Mouse (Mus musculus): ENCODE data around the gene Plin3. TPM values are rescaled to one million over a fixed set of nuclear protein-coding genes. Genes with fewer than 3 reads are reported as not detected.

Plin3 gene
- total RNA-seq, 2 experiments from 2014 or later, result 42.4 to 75.0 TPM

DNA sequence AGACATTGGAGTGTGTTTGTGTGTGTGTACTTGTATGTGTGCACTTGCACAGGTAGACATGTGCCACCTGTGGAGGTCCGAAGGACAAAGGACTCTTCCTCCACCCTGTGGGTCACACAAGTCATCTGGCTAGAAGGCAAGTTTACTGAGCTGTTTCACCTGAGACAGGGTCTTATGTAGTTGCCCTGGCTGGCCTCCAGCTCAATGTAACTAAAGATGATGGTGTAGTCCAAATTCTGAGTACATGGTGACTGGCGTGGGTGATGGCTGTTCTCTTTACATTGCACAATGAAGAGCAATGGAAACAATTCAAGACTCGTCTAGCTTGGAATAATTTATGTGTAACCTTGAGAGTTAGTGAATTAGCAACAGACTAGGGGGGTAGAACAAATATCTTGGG is 31.7 kb upstream of the Plin3 start:
- intact Hi-C loops (cut with DNase I), result no loop called here
- TF ChIP-seq CTCF (IDR thresholded peaks at IDR 0.05), result no peak
- no peak overlapping the region for H3K27ac ChIP-seq
- H3K4me3 ChIP-seq, result no peak overlapping the region
- DNase-seq, result no peak

DNA sequence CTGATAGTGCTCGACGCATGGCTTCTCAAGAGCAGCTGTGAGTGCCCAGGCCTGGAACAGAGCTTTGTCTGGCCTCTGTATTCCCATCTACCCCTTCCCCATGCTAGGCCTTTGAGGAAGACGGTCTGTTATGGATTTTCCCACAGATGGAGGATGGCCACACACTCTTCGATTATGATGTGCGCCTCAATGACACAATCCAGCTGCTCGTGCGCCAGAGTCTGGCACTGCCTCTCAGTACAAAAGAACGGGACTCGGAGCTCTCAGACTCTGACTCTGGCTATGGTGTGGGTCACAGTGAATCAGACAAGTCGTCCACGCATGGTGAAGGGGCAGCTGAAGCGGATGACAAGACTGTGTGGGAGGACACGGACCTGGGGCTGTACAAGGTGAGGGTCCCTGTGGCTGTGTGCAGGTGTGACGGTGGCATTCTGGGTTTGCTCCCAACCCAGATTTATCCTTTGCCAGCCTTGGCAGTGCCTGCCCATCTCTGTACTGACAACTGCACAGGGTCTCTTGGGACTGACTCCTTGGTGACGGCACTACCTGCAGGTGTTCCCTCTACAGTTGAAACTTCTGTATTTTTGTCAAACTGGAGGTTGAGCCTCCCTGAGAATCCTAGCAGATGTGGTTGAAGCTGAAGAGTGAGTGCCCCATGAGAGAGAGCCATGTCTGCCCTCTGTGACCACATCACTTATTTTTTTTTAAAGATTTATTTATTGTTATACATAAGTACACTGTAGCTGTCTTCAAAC is 16.7 kb upstream of the Plin3 start:
- DNase-seq, result no peak
- TF ChIP-seq CTCF (IDR thresholded peaks at IDR 0.05), result no peak
- no peak overlapping the region for H3K27ac ChIP-seq
- H3K4me3 ChIP-seq, result no peak overlapping the region
- intact Hi-C loops (cut with DNase I), result no loop called here

DNA sequence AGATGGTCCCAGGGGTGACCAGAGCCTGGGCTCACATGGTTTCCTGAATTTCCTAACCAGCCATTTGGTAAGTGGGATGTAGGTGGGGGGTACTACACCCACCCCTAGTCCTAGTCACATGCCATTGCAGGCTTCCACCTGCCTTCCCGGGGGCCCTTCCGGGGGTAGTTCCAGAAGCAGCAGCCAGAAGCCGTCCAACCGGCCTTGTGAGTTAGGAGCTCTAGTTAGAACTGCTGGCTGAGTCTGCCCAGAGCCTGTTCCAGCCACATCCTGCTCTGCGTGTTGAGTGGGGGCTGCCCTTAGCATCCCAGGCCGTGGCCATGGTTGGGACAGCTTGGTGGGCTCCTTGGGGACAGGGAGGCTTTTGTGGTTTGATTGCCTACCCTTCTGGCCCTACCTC is 15.4 kb upstream of the Plin3 start:
- intact Hi-C loops (cut with DNase I), result no loop called here
- no peak for DNase-seq
- Histone ChIP-seq H3K27ac (no peak overlapping the region), H3K4me3 (no peak overlapping the region)
- no peak for TF ChIP-seq CTCF (IDR thresholded peaks at IDR 0.05)

DNA sequence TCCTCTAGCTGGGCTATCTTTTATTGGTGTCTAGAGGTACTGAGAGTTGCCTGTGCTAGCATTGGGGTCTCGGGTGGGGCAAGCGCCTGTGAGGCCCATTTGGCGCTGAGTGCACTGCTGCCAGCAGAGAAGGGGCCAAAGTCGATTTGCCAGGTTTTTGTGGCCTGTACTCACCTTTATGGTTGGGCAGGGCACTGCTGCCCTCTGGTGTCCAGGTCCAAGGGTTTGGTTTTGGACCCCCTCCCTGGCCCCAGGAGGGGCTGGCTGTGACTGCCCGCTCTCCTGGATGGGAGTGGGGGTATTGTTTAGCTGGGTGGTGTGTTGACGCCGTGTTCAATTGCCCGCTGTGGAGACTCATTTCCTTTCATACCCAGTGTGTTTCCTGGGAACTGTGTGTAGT is 13.2 kb upstream of the Plin3 start:
- peak; percentile 63 for TF ChIP-seq CTCF (IDR thresholded peaks at IDR 0.05)
- peak; percentile 66 for DNase-seq
- no peak overlapping the region for H3K4me3 ChIP-seq
- intact Hi-C loops (cut with DNase I), result no loop called here
- H3K27ac ChIP-seq, result no peak overlapping the region

DNA sequence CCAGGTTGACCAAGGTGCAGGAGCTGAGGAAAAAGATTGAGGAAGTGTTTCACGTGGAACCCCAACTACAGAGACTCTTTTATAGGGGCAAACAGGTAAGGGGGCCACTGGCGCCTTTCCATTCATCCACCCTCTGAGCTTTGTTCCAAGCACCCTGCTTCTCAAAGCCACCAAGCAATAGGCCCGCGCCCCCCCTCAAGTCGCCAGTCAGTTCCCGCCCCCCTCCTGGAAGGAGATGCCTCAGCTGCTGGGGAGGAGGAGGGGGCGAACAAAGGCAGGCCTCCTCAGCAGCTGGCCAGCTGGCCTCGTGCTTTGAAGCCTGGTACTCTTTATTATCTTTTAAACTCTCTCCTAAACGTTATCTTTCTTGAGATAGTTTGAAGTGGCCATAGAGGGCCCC is 12.5 kb upstream of the Plin3 start:
- no peak for TF ChIP-seq CTCF (IDR thresholded peaks at IDR 0.05)
- Histone ChIP-seq H3K4me3 (no peak overlapping the region), H3K27ac (no peak overlapping the region)
- DNase-seq, result no peak
- intact Hi-C loops (cut with DNase I), result no loop called here

DNA sequence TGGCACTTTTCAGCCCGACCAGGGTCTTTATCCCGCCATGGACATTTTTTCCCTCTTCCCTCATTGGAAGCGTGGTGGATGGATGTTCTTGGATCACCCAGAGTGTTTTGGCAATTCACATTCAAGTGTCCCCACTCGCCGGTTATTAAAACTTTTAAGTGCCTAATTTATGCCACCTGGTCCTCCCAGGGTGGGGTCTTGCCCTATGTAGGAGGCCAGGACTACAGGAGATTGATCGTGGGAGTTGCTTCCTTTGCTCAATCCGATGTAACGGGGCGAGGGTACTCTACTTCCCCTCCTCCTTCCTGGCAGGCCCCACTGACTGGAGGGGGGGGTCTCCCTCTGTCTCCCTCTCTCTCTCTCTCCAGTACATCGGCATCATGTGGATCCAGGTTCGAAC is 12.0 kb upstream of the Plin3 start:
- intact Hi-C loops (cut with DNase I), result no loop called here
- no peak for DNase-seq
- Histone ChIP-seq H3K27ac (no peak overlapping the region), H3K4me3 (peak overlapping the region; percentile 80)
- no peak for TF ChIP-seq CTCF (IDR thresholded peaks at IDR 0.05)

DNA sequence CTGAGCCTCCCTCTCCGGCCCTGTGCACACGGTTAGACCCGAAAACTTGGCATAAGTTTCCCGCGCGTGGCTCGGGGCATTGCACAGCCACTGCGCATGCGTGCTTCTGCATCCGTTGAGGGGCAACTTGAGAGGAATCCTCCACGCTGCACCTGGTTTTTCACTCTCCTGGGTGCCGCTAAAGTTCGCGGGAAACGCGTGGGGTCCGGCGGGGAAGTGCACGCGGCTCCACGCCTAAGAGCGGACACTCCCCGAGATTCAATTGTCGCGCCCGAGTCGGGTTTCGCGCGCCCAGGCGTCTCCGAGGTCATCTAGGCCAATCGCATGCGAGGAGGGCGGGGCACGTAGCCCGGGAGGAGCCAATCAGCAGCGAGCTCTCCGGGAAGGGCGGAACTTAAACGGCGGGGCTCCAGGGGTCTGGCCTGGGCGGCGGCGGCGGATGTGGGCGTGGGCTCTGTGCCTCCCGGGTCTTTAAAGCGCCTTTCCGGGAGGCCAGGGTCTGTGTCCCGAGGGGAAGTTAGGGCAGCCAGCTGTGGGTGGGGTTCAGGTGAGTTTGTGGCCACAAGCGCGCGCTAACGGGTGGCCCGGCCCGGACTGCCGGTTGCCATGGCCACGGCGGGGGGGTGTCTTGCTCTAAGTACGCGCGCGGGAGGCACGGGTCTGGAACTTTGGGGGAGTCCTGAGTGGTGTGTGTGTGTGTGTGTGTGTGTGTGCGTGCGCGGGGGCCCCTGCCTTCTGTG is 11.3 kb upstream of the Plin3 start:
- H3K27ac ChIP-seq, result peak overlapping the region; percentile 53
- DNase-seq, result peak; percentile 97
- TF ChIP-seq CTCF (IDR thresholded peaks at IDR 0.05), result no peak

DNA sequence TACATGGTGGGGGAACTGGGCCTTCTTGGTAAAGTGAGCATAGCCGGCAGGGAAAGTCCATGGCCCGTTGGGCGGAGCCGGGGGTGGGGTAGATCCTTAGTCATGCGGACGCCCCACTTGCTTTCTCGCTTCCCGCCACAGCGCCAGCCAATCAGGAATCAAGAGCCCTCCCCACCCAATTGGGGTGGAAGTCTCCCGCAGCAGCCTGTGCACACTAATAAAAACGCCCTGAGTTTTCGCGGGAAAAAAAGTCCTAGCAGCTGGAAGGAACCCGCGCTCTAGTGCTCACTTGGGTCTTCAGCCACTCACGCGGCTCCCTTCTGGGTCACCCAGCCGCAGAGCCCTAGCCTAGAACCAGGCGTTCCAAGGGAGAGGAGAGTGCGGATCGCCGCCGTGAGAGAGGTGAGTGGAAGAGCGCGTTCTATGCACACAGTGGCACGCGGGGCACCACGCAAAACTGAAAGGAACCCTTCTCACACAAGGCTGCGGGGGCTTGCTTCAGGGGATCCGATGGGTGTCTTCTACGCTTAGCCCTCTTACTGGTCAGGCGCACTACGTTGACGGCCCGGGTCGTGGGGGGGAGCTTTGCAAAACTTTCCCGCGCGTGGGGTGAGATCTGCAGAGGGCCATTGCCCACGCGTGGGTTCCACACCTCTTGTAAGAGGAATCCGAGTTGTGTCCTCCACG is 10.6 kb upstream of the Plin3 start, which contains the start of gene Uhrf1:
Uhrf1 (plus strand) TSS at position 162 of the 687 bp plus-strand sequence.
- no peak for TF ChIP-seq CTCF (IDR thresholded peaks at IDR 0.05)
- Histone ChIP-seq H3K27ac (peak within 1 kb of the TSS; percentile 53), H3K4me3 (peak within 1 kb of the TSS; percentile 80)
- intact Hi-C loops (cut with DNase I), result no loop called here
- DNase-seq, result peak; percentile 82

More for the DNA sequence above, 11.3 kb upstream of the Plin3 start:
- intact Hi-C loops (cut with DNase I), result no loop called here
- peak overlapping the region; percentile 80 for H3K4me3 ChIP-seq

DNA sequence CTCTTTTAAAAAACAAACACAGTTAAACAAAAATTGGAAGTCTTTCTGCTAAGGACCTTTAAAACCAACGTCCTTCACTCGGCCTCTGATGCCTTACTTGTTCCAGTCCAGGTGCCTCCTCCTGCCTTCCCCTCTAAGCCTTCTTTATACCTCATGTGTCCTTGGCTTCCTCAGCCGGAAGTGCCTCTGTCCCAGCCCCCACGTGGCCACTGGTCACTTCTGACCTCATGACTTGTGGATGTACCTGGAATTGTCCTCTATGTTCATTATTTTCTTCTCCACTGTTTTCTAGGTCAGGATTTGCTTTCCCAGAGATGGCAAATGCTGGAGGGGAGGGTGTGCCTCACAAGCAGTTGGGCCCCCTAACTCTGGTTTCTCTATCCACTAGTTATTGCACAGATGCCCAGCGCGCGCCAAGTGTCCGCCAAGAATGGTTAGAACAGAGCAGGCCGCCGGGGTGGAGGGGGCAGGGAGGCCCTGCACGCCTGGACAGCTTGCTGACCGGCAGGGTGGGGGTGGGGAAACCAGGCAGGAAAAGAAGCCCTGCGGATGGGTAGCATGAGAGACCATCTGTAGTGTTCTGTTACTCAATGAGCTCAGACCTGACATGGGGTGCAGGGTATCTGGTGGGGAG is 9.8 kb upstream of the Plin3 start:
- Histone ChIP-seq H3K4me3 (peak overlapping the region; percentile 80), H3K27ac (peak overlapping the region; percentile 40; the same call in 1 of the 2 replicates)
- intact Hi-C loops (cut with DNase I), result no loop called here
- DNase-seq, result no peak
- no peak for TF ChIP-seq CTCF (IDR thresholded peaks at IDR 0.05)

DNA sequence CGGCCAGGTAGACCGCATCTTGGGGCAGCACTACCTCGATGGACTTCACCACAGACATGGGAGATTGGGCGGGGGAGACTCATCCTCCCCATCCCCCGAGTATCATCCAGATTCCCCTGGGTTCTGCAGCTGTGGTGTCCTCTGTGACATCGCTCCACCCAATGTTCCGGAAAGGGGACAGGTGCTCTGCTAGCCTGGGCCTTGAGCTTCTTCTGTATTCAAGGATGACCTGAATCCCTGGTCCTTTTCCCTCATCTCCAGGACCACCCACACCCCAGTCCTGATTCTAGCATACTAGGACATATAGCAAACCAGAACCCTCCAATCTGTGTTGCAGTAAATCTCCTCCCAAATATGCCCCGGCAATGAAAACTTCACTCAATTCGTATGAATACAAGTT is 7.5 kb upstream of the Plin3 start, which contains the start of gene Arrdc5:
Arrdc5 (minus strand) TSS at position 101 of the 400 bp plus-strand sequence.
- H3K27ac ChIP-seq, result no peak within 1 kb of the TSS
- H3K4me3 ChIP-seq, result no peak within 1 kb of the TSS
- no peak for DNase-seq
- intact Hi-C loops (cut with DNase I), result no loop called here
- no peak for TF ChIP-seq CTCF (IDR thresholded peaks at IDR 0.05)

DNA sequence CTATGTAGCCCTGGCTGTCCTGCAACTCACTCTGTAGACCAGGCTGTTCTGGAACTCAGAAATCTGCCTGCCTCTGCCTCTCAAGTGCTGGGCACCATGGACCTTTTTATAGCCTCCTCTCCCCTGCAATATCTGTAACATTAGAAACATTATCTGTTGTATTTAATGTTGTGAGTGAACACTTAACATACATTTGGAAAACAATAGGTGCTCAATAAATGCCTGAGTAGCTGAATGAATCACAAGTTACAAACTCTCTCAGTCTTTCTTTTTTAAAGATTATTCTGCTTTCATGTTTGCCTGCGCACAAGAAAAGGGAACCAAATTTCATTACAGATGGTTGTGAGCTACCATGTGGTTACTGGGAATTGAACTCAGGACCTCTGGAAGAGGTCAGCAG is 5.6 kb upstream of the Plin3 start:
- intact Hi-C loops (cut with DNase I), result no loop called here
- no peak overlapping the region for H3K27ac ChIP-seq
- no peak overlapping the region for H3K4me3 ChIP-seq
- no peak for TF ChIP-seq CTCF (IDR thresholded peaks at IDR 0.05)
- DNase-seq, result no peak

DNA sequence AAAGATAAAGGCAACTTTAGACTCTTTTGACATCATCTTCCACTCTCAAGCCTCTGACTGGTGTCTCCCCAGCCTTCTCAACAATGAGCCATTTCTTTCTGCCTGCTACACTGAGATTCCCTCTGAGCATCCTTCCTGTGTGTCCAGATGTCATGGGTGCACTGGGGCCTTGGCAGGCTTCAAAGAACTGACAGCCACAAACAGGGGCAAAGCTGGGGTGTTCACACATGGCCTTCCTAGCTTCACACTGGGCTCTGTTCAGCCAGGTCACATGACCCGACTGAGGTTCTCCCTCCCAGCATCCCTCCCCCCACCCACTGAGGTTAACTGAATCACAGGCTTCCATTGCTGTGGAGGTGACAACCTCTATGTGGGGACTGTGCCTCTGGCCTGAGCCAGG is 3.5 kb upstream of the Plin3 start:
- TF ChIP-seq CTCF (IDR thresholded peaks at IDR 0.05), result no peak
- intact Hi-C loops (cut with DNase I), result no loop called here
- Histone ChIP-seq H3K4me3 (no peak overlapping the region), H3K27ac (no peak overlapping the region)
- no peak for DNase-seq
